Mouse (Mus musculus): ENCODE results near the gene Smad9.

GRCm38 (mm10) chr3:54766811-54767210 is 11.4 kb downstream of the Smad9 start:
- TF ChIP-seq CTCF (IDR thresholded peaks at IDR 0.05; ENCODE audit: low read depth, low read length): no peak
- no peak for TF ChIP-seq POLR2A (IDR thresholded peaks at IDR 0.05; ENCODE audit: extremely low read depth, insufficient read depth, low read length)
